Mouse (Mus musculus) adrenal gland, postnatal 25 days (tissue): ENCODE measurements around the gene Sfxn3. TPM values are rescaled to one million over a fixed set of nuclear protein-coding genes. Genes with fewer than 3 reads are reported as not detected.

ENCODE experiments used
- DNase-seq: peaks from one replicate; pipeline ENCODE4 v3.0.0; 2021; ENCODE audit warnings: mixed read lengths
- total RNA-seq: library from RNA; stranded (reverse); gene quantifications from 2 replicates; pipeline ENCODE4 v1.2.3, GENCODE M21; 2021

Sfxn3 gene
- total RNA-seq, 1 experiment from 2014 or later = 65.0 TPM

DNA sequence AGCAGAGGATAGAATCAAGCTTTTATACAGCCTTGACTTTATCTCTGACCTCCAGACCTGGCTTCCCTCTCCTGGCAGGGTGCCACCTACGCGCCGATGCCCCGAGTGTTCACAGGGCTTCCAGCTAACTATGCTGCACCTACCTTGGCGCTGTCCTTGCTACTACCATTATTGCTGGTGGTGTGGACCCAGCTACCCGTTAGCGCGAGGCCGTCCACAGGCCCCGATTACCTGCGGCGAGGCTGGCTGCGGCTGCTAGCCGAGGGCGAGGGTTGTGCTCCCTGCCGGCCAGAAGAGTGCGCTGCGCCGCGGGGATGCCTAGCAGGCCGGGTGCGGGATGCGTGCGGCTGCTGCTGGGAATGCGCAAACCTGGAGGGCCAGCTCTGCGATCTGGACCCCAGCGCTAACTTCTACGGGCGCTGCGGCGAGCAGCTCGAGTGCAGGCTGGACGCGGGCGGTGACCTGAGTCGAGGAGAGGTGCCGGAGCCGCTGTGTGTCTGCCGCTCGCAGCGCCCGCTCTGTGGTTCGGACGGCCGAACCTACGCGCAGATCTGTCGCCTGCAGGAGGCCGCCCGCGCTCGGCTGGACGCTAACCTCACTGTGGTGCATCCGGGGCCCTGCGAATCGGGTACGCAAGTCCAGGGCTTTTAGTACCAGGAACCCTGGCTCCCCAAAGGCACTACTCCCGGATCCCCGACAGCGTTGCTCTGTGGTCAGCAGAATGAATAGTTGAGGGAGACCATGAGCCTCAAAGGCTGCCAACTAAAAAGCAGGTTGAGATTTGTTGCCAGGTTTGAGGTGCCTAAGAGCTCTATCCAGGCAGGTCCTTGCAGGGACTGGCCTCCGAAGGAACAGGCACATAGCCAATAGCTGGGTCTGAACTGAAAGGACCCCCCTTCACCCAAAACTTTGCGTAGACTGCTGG, 29.5 kb downstream of the Sfxn3 start:
- peak; percentile 72 for DNase-seq

DNA sequence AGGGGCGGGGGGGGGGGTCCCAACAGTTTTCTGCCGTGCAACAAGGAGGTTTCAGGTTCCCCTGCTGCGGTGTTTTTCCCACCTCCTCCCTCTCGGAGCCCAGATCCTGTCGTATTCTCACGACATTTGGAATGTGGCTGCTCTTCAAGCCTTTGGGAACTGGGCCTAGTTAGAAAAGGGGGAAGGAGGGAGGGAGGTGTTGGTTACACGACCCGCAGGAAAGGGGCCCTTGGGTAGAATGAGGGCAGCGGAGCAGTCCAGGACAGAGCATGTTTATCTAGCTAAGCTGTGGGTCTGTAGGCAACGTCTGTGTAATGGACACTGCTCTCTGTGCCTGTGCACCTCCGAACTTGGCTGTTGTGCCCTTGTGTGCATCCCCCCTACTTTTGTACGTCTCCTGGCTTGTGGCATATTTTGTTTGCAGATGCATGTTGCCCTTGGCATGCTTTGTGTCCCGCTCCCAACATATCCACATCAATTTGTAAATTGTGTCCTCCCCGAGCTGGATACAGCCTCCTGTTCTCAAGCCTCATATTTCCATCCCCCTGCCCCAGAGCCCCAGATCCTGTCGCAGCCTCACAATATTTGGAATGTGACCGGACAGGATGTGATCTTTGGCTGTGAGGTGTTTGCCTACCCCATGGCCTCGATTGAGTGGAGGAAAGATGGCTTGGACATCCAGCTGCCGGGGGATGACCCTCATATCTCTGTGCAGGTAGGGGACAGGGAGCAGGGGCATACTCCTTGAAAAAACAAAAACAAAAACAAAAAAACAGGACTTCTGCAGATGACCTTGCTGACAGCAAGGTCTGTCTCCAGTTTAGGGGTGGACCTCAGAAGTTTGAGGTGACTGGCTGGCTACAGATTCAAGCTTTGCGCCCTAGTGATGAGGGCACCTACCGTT, 30.7 kb downstream of the Sfxn3 start:
- DNase-seq = no peak

DNA sequence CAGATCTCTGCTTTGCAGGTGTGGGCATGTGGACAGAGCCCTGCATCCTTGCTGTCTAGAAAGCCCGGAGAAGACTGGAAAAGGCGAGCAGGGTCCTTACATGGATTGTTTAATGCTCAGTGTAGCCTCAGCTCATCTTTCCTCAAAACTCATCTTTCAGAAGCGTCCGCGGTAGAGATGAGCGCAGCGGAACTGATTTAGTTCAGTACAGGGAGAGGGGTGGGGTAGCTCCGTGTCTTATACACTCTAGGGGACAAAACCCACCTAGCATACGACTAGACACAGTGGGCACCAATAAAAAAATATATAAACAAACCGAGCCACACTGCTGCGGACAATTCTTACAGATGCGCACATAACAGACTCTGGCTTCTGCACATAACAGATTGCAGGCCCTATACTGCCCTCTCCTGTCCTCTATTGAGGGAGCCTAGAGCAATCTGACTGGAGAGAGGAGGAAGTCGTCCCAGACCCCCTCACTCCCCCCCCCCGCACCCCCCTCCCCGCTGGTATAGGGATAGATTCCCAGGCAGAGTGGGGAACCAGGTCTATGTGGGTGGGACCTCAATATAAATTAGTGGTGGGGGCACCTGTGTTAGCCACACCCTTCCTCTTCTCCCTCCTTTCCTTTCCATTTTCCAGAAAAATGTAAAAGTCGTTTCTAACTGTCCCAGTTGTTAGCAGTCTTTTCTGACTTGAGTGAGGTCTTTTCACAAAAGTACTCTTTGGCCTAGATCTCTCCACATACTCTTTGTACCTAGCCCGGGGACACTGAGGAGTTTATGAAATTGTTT, 31.9 kb downstream of the Sfxn3 start:
- DNase-seq = no peak

DNA sequence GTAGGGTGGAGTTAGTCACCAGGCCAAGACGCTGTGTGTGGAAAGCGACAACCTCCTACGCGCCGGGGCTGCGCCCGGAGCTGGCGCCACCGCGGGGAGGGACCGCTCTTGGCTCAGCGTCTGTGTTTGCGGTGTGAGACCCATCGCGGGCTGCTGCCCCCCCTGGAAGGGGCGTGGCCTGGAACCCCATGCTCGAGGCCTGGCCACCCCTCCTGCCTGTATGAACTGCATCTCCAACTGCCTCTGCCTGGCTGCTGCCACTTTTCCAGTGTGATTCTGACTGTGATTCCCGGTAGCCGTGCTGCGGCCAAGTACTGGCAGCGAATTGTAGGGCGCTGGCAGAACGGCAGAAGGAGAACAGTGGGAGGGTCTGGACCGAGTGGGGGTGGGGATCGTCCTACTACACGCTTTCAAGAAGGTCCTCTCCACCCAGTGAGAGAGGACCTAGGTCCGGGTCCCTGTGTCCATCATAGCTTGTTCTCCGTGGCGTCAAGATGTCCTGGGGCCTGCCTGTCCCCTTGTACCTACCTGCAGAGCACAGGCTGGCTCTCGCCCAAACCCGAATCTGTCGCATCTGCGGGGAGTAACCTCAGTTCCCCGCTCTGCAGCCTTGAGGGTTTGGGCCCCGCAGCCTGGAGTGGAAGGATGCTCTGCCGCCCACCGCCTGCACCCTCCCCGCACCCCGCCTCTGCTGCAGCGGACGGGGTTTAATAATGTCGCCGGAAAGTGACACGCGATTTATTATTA, 32.6 kb downstream of the Sfxn3 start:
- DNase-seq = peak; percentile 66

DNA sequence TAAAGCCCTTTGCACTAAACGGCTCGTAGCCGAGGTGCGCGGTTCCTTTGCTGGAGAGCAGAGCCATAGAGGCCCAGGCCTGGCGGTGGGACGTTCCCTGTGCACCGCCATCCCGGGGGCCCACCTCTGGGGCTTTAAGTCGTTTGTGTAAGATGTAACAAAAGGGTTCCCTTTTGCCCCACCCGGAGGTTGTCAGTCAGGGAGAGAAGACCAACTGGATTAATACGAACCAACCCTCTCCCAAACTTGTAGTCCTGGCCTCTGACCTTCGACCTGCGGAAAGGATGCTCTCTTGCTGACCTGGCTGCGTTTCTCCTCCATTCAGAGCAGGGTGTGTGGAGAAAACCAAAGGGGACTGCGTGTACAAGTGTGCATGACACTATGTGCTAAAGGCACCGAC, 33.4 kb downstream of the Sfxn3 start:
- no peak for DNase-seq

DNA sequence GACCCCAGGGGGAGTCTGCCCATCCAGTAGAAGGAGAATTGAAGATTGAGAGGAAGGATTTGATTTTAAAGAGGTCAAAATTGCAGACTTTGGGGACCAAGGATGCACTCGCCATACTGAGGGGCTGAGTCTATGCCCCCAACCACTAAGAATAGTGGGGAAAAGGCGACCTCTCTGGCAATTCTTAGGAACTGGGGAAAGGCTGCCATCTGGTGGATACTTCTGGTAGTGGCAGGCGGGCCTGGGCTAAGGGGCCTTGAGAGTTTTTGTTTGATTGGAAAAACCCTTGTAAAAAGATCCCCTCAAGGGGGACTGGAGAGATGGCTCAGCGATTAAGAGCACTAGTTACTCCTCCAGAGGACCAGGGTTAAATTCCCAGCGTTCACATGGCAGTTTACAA, 34.0 kb downstream of the Sfxn3 start:
- peak; percentile 72 for DNase-seq

DNA sequence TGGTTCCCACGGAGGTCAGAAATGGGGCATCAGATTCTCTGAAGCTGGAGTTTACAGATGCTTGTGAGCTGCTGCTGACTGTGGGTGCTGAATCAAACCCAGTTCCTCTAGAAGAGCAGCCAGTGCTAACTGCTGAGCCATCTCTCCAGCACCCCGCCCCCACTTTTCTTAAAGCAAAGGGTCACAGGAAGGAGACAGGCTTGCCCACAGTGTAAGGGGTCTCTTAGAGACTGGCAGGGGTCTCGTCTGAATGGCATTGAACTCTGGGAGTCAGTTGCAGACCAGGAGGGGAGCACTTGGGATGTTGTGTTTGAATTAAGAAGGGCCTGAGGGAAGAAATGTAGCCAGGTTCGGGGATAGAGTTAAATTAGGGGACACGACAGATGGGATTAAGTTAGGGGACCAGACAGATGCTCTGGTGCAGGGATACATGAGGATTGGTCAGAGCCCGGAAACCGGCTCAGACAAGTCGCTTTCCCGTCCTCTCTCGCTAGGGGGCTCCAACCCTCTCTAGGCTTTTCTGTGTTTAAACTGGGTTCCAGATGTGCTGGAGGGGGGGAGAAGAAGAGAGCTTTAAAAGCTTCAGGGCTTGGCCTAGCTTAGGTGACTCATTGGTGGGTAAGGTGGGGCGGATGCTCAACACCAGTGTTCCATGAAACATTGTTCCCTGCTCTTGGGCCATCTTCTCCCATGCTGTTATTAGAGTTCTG, 34.7 kb downstream of the Sfxn3 start:
- DNase-seq = peak; percentile 48

DNA sequence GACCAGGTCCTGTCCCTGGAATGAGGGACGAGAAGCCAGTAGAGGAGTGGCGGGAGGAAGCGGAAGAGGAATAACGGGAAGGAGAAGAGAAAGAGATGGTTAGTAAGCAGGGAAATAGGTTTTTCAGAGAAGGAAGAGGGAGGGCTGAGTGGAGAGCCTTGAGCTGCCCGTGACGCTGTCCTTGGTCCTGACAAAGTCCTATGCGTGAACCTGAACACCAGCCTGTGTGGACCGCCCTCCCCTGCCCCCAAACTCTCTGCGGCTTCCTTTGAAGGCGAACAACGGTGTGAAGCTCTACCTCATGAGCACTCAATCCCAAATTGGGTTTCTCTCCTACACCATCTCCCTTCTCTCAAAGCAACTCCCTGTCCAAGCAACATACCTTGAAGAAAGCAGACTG, 50.6 kb downstream of the Sfxn3 start:
- peak; percentile 62 for DNase-seq

DNA sequence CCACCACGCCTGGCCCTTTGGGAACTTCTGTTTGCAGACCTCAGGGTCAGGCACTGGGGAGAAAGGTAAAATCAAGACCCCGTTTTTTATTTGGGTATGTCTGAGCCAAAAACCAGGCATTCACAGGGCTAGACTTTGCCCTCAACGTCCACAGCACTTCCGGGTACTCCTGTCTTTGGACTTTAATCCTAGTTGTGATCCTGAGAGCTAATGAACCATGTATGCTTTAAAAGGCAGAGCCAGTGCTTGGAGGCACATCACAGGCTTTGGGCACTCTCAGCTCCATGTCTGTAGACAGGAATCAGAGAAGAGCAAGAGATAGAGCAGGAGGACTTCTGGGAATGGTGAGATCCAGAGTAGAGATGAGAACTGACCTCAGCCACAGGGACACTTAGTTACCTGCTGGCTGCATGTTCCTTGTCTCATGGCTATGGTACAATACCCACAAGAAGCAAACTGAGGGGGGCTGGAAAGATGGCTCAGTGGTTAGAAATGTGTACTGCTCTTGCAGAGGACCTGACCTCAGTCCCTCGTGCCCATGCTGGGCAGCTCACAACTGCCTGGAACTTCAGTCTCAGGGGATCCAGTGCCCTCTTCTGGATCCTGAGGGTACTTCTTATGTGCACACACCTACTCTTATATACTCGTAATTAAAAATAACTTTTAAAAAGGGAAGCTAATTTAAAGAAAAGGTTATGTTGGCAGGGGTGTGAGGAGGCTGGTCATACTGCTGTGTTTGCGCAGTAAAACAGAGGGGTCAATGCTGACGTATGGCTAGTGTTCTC, 53.4 kb downstream of the Sfxn3 start:
- no peak for DNase-seq

DNA sequence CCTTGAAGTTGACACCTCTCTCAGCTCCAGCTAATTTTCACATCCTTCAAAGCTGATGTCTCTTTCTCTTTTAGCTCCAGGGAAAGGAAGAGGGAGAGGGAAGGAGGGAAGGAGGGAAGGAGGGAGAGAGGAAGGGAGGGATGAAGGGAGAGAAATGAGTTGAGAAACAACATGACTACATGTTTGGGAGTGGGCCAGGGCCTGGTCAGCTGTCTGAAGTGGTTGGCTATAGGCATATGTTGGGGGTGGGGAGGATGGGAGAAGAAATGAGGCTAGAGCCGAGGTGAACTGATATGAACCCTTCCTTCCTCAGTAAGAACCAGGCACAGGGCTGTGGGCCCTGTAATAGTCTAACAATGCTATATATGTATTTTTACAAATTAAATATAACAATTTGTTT, 58.3 kb downstream of the Sfxn3 start:
- no peak for DNase-seq

Other genes starting within 250 kb of the Sfxn3 start
- 23.8 and 30.8 TPM in 2 replicates for gene Slf2, start 116.4 kb upstream of the Sfxn3 start, total RNA-seq
- 7.0 and 8.1 TPM in 2 replicates for gene Sema4g, start 58.4 kb upstream of the Sfxn3 start, total RNA-seq
- gene Twnk, start 41.8 kb upstream of the Sfxn3 start, total RNA-seq = 36.7 and 39.3 TPM in 2 replicates
- 47.9 and 53.7 TPM in 2 replicates for gene Mrpl43, start 41.1 kb upstream of the Sfxn3 start, total RNA-seq
- 83.2 and 101 TPM in 2 replicates for gene Lzts2, start 33.1 kb upstream of the Sfxn3 start, total RNA-seq
- 0.52 TPM in 1 of 2 replicates, not detected in the other for gene Pdzd7, start 1.8 kb upstream of the Sfxn3 start, total RNA-seq
- gene Kazald1, start 27.7 kb downstream of the Sfxn3 start, total RNA-seq = 3.9 and 5.6 TPM in 2 replicates
- not detected in 2 replicates for gene Tlx1, start 103.2 kb downstream of the Sfxn3 start, total RNA-seq
- gene Lbx1, start 188.3 kb downstream of the Sfxn3 start, total RNA-seq = not detected in 2 replicates